Mouse (Mus musculus): ENCODE results near the gene Patl1. TPM values are rescaled to one million over a fixed set of nuclear protein-coding genes. Genes with fewer than 3 reads are reported as not detected.
"Not testable (repeated sequence)": the region's sequence is repeated elsewhere in the genome, so short reads cannot be mapped to it uniquely, and the experiment has no call there.

Patl1 gene
- polyA plus RNA-seq, 1 experiment from 2014 or later, result 19.4 TPM

DNA sequence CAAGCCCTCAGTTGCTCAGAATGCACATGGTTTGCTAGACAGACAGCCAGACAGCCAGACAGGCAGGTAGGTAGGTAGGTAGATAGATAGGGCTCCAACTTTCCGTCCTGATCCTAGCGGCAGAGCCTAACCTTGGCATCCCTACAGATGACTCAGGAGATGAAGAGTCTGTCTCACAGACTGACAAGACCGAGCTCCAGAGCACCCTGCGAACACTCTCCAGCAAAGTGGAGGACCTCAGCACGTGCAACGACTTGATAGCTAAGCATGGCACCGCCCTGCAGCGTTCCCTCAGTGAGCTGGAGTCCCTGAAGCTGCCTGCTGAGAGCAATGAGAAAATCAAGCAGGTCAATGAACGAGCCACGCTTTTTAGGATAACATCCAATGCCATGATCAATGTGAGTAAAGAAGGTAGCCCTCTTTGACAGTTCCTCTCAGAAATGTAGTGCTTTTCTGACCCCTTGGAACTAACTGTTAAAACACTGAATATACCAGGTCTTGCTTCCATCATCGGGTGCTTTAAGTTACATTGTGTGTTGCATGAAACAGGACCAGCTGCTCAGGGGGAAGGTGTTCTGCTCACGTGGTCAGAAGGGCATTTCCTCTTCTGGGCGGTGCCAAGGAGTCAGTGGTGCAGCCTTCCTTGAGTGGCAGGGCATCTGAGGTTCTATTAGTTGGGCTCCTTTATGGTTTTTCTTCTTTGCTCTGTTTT, 61.5 kb downstream of the Patl1 start:
- no peaks in the 10 kb centered on the region for H3K4me1 ChIP-seq (ENCODE audit: control insufficient read depth, insufficient read depth, low read length)
- H3K27me3 ChIP-seq (replicated peaks; ENCODE audit: control insufficient read depth, insufficient read depth, low read length), result no peaks in the 10 kb centered on the region
- DNase-seq (ENCODE audit: low spot score) (no peak), ATAC-seq (ENCODE audit: low read depth) (peak; percentile 42; the same call in 1 of the 2 replicates)
- no peak overlapping the region for H3K4me2 ChIP-seq (ENCODE audit: low read depth, low read length)
- no peak overlapping the region for H3K4me3 ChIP-seq (ENCODE audit: low read depth, low read length)
- H3K9me3 ChIP-seq (ENCODE audit: control insufficient read depth, low read length), result no peaks in the 10 kb centered on the region
- H3K27ac ChIP-seq (replicated peaks; ENCODE audit: low read depth, low read length), result no peak overlapping the region
- no peak overlapping the region for H3K9ac ChIP-seq (ENCODE audit: low read depth, low read length)
- peaks cover 81% of the 10 kb centered on the region for H3K36me3 ChIP-seq (ENCODE audit: control insufficient read depth, insufficient read depth, low read length)
- WGBS, result 87% methylated on average over 13 of the region's 13 CpGs

- Histone ChIP-seq H3K4me3 (ENCODE audit: low read depth, low read length) (no peak overlapping the region), H3K4me2 (ENCODE audit: low read depth, low read length) (no peak overlapping the region), H3K4me1 (ENCODE audit: control insufficient read depth, insufficient read depth, low read length) (no peaks in the 10 kb centered on the region), H3K9me3 (ENCODE audit: control insufficient read depth, low read length) (no peaks in the 10 kb centered on the region), H3K27ac (replicated peaks; ENCODE audit: low read depth, low read length) (no peak overlapping the region), H3K9ac (ENCODE audit: low read depth, low read length) (no peak overlapping the region), H3K27me3 (replicated peaks; ENCODE audit: control insufficient read depth, insufficient read depth, low read length) (no peaks in the 10 kb centered on the region), H3K36me3 (ENCODE audit: control insufficient read depth, insufficient read depth, low read length) (peaks cover 86% of the 10 kb centered on the region)
- DNase-seq (ENCODE audit: low spot score) (peak; percentile 37), ATAC-seq (ENCODE audit: low read depth) (peak; percentile 88)
- WGBS, result 88% methylated on average over 2 of the region's 2 CpGs
Measured at GRCm38 (mm10) chr19:11974223-11974540, 62.0 kb downstream of the Patl1 start.

- Histone ChIP-seq H3K27me3 (replicated peaks; ENCODE audit: control insufficient read depth, insufficient read depth, low read length) (no peaks in the 10 kb centered on the region), H3K9me3 (ENCODE audit: control insufficient read depth, low read length) (no peaks in the 10 kb centered on the region), H3K4me3 (ENCODE audit: low read depth, low read length) (no peak overlapping the region), H3K4me1 (ENCODE audit: control insufficient read depth, insufficient read depth, low read length) (no peaks in the 10 kb centered on the region), H3K36me3 (ENCODE audit: control insufficient read depth, insufficient read depth, low read length) (peaks cover 99% of the 10 kb centered on the region), H3K9ac (ENCODE audit: low read depth, low read length) (no peak overlapping the region), H3K27ac (replicated peaks; ENCODE audit: low read depth, low read length) (no peak overlapping the region), H3K4me2 (ENCODE audit: low read depth, low read length) (no peak overlapping the region)
- no peak for DNase-seq (ENCODE audit: low spot score)
- WGBS, result 83% methylated on average over 4 of the region's 4 CpGs
- no peak for ATAC-seq (ENCODE audit: low read depth)
Measured at GRCm38 (mm10) chr19:11975683-11976082, 63.5 kb downstream of the Patl1 start.

GRCm38 (mm10) chr19:11977363-11977762, 65.2 kb downstream of the Patl1 start:
- DNase-seq (ENCODE audit: low spot score), result no peak
- H3K4me1 ChIP-seq (ENCODE audit: control insufficient read depth, insufficient read depth, low read length), result no peaks in the 10 kb centered on the region
- H3K4me2 ChIP-seq (ENCODE audit: low read depth, low read length), result no peak overlapping the region
- no peaks in the 10 kb centered on the region for H3K27me3 ChIP-seq (replicated peaks; ENCODE audit: control insufficient read depth, insufficient read depth, low read length)
- H3K4me3 ChIP-seq (ENCODE audit: low read depth, low read length), result no peak overlapping the region
- H3K36me3 ChIP-seq (ENCODE audit: control insufficient read depth, insufficient read depth, low read length), result peaks cover 98% of the 10 kb centered on the region
- no peak overlapping the region for H3K9ac ChIP-seq (ENCODE audit: low read depth, low read length)
- no peaks in the 10 kb centered on the region for H3K9me3 ChIP-seq (ENCODE audit: control insufficient read depth, low read length)
- no peak overlapping the region for H3K27ac ChIP-seq (replicated peaks; ENCODE audit: low read depth, low read length)
- 87% methylated on average over 5 of the region's 5 CpGs for WGBS
- ATAC-seq (ENCODE audit: low read depth), result no peak

DNA sequence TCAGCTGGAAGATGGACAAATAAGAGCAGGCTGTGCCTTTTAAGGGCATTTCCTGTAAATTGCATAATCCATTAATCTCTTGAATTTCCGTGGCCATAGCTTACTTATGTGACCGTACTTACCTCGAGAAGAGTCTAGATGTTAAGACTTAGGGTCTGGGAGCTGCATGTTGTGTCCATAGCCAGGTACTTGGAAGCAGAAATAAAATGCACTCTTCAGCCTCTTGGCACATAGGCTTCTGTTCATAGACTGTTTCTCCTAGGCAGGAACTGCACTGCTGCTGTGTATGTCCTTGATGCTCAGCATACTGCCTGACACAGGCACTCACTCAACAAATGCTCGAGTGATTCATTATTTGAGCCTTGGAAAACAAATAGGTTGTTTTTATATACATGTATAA, 68.3 kb downstream of the Patl1 start:
- Histone ChIP-seq H3K36me3 (ENCODE audit: control insufficient read depth, insufficient read depth, low read length) (peaks cover 94% of the 10 kb centered on the region), H3K27me3 (replicated peaks; ENCODE audit: control insufficient read depth, insufficient read depth, low read length) (no peaks in the 10 kb centered on the region), H3K4me1 (ENCODE audit: control insufficient read depth, insufficient read depth, low read length) (no peaks in the 10 kb centered on the region), H3K9me3 (ENCODE audit: control insufficient read depth, low read length) (no peaks in the 10 kb centered on the region), H3K27ac (replicated peaks; ENCODE audit: low read depth, low read length) (no peak overlapping the region), H3K9ac (ENCODE audit: low read depth, low read length) (no peak overlapping the region), H3K4me3 (ENCODE audit: low read depth, low read length) (no peak overlapping the region), H3K4me2 (ENCODE audit: low read depth, low read length) (no peak overlapping the region)
- ATAC-seq (ENCODE audit: low read depth) (no peak), DNase-seq (ENCODE audit: low spot score) (no peak)
- 93% methylated on average over 4 of the region's 4 CpGs for WGBS

- not testable (repeated sequence) for H3K27ac ChIP-seq (replicated peaks; ENCODE audit: low read depth, low read length); DNase-seq (ENCODE audit: low spot score); H3K4me2 ChIP-seq (ENCODE audit: low read depth, low read length); H3K4me3 ChIP-seq (ENCODE audit: low read depth, low read length); H3K27me3 ChIP-seq (replicated peaks; ENCODE audit: control insufficient read depth, insufficient read depth, low read length); H3K9ac ChIP-seq (ENCODE audit: low read depth, low read length); ATAC-seq (ENCODE audit: low read depth); H3K9me3 ChIP-seq (ENCODE audit: control insufficient read depth, low read length); H3K4me1 ChIP-seq (ENCODE audit: control insufficient read depth, insufficient read depth, low read length)
- WGBS, result 73% methylated on average over 5 of the region's 5 CpGs
- H3K36me3 ChIP-seq (ENCODE audit: control insufficient read depth, insufficient read depth, low read length), result peaks cover 93% of the 10 kb centered on the region
Measured at GRCm38 (mm10) chr19:11984614-11985013, 72.4 kb downstream of the Patl1 start.

- no peak overlapping the region for H3K9ac ChIP-seq (ENCODE audit: low read depth, low read length)
- H3K27me3 ChIP-seq (replicated peaks; ENCODE audit: control insufficient read depth, insufficient read depth, low read length), result no peaks in the 10 kb centered on the region
- H3K4me1 ChIP-seq (ENCODE audit: control insufficient read depth, insufficient read depth, low read length), result no peaks in the 10 kb centered on the region
- ATAC-seq (ENCODE audit: low read depth) (no peak), DNase-seq (ENCODE audit: low spot score) (no peak)
- 87% methylated on average over 3 of the region's 3 CpGs for WGBS
- H3K4me3 ChIP-seq (ENCODE audit: low read depth, low read length), result no peak overlapping the region
- no peaks in the 10 kb centered on the region for H3K9me3 ChIP-seq (ENCODE audit: control insufficient read depth, low read length)
- H3K27ac ChIP-seq (replicated peaks; ENCODE audit: low read depth, low read length), result no peak overlapping the region
- no peak overlapping the region for H3K4me2 ChIP-seq (ENCODE audit: low read depth, low read length)
- H3K36me3 ChIP-seq (ENCODE audit: control insufficient read depth, insufficient read depth, low read length), result peaks cover 92% of the 10 kb centered on the region
Measured at GRCm38 (mm10) chr19:11987841-11988240, 75.6 kb downstream of the Patl1 start.

GRCm38 (mm10) chr19:11989334-11989733, 77.1 kb downstream of the Patl1 start:
- DNase-seq (ENCODE audit: low spot score) (no peak), ATAC-seq (ENCODE audit: low read depth) (no peak)
- Histone ChIP-seq H3K9me3 (ENCODE audit: control insufficient read depth, low read length) (no peaks in the 10 kb centered on the region), H3K9ac (ENCODE audit: low read depth, low read length) (no peak overlapping the region), H3K4me1 (ENCODE audit: control insufficient read depth, insufficient read depth, low read length) (no peaks in the 10 kb centered on the region), H3K27me3 (replicated peaks; ENCODE audit: control insufficient read depth, insufficient read depth, low read length) (no peaks in the 10 kb centered on the region), H3K36me3 (ENCODE audit: control insufficient read depth, insufficient read depth, low read length) (peaks cover 91% of the 10 kb centered on the region), H3K4me2 (ENCODE audit: low read depth, low read length) (no peak overlapping the region), H3K4me3 (ENCODE audit: low read depth, low read length) (no peak overlapping the region), H3K27ac (replicated peaks; ENCODE audit: low read depth, low read length) (no peak overlapping the region)
- whole genome bisulfite sequencing, result 98% methylated on average over 7 of the region's 7 CpGs

DNA sequence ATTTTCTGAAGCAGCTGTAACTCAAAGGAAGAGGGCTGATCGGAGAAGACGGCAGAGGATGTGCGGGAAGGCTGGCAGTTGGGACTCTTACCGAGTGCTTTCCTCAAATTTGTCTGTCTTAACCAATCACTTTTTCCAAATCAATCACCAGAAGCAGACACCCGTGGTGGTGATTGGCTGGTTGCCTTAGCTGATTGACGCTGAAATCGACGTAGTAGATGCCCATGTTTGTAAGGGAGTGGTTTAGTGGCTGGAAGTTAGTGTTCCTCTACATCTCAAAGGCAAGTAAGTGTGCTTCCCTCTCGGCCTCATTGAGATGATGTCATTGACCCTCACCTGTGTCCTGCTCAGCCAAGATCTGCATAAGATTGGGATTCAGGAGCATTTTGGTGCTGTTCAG, 79.8 kb downstream of the Patl1 start:
- ATAC-seq (ENCODE audit: low read depth) (no peak), DNase-seq (ENCODE audit: low spot score) (no peak)
- WGBS, result 91% methylated on average over 9 of the region's 9 CpGs
- Histone ChIP-seq H3K4me3 (ENCODE audit: low read depth, low read length) (no peak overlapping the region), H3K9me3 (ENCODE audit: control insufficient read depth, low read length) (no peaks in the 10 kb centered on the region), H3K4me2 (ENCODE audit: low read depth, low read length) (no peak overlapping the region), H3K9ac (ENCODE audit: low read depth, low read length) (no peak overlapping the region), H3K36me3 (ENCODE audit: control insufficient read depth, insufficient read depth, low read length) (peaks cover 80% of the 10 kb centered on the region), H3K4me1 (ENCODE audit: control insufficient read depth, insufficient read depth, low read length) (no peaks in the 10 kb centered on the region), H3K27me3 (replicated peaks; ENCODE audit: control insufficient read depth, insufficient read depth, low read length) (no peaks in the 10 kb centered on the region), H3K27ac (replicated peaks; ENCODE audit: low read depth, low read length) (no peak overlapping the region)

All from embryonic facial prominence, embryonic 14.5 days (tissue).